Mouse (Mus musculus) heart, embryonic 11.5 days (tissue): Measurements from ENCODE around the gene Bri3. TPM values are rescaled to one million over a fixed set of nuclear protein-coding genes. Genes with fewer than 3 reads are reported as not detected.

Source experiments
- ATAC-seq: fragments of 200-750 bp; cut with Nextera tagmentation; replicated peaks from 2 replicates; pipeline ENCODE4 v1.8.0; 2017; ENCODE audit warnings: moderate library complexity; ENCODE audit not compliant: insufficient number of reproducible peaks, low FRiP score, low TSS enrichment
- H3K27ac ChIP-seq: fragments of 300-500 bp; sonication (generic); 2 replicates; pipeline ENCODE4 v1.5.1; 2014; ENCODE audit warnings: mild to moderate bottlenecking, low read depth, low read length
- H3K27me3 ChIP-seq: fragments of 300-500 bp; sonication (generic); 2 replicates; pipeline ENCODE4 v1.6.1; 2014; ENCODE audit warnings: mild to moderate bottlenecking, low read length, mixed read lengths; ENCODE audit not compliant: control insufficient read depth, insufficient read depth
- H3K36me3 ChIP-seq: fragments of 300-500 bp; sonication (generic); 2 replicates; pipeline ENCODE4 v1.6.1; 2014; ENCODE audit warnings: mild to moderate bottlenecking, low read length, moderate library complexity, mixed read lengths; ENCODE audit not compliant: control insufficient read depth, insufficient read depth
- H3K4me1 ChIP-seq: fragments of 300-500 bp; sonication (generic); 2 replicates; pipeline ENCODE4 v1.6.1; 2014; ENCODE audit warnings: low read length; ENCODE audit not compliant: control insufficient read depth, insufficient read depth
- H3K4me2 ChIP-seq: fragments of 300-500 bp; sonication (generic); 2 replicates; pipeline ENCODE4 v1.6.1; 2014; ENCODE audit warnings: mild to moderate bottlenecking, moderate library complexity
- H3K4me3 ChIP-seq: fragments of 300-500 bp; sonication (generic); 2 replicates; pipeline ENCODE4 v1.5.1; 2014; ENCODE audit warnings: low read depth, low read length
- H3K9ac ChIP-seq: fragments of 300-500 bp; sonication (generic); 2 replicates; pipeline ENCODE4 v1.6.1; 2014; ENCODE audit warnings: mild to moderate bottlenecking, low read depth, low read length, moderate library complexity
- H3K9me3 ChIP-seq: fragments of 300-500 bp; sonication (generic); replicated peaks from 2 replicates; pipeline ENCODE4 v1.6.1; 2016; ENCODE audit warnings: low read length; ENCODE audit not compliant: control insufficient read depth
- WGBS: fragments of 180-500 bp; shearing (Covaris S2); extraction: QIAGEN DNeasy Blood & Tissue Kit; methylation state at CpG from one replicate; pipeline ENCODE4 v1.1.7; 2014; ENCODE audit not compliant: insufficient replicate concordance; 5-methylcytosine and 5-hydroxymethylcytosine counted together
- polyA plus RNA-seq: library from polyadenylated mRNA; unstranded; fragments of >200 nt; fragmentation: Nextera tagmentation; extraction: Ambion mirVana; gene quantifications from 2 replicates; pipeline ENCODE4 v1.2.1, GENCODE M21; 2014

The Bri3 gene
- polyA plus RNA-seq, 1 experiment from 2014 or later: 110 TPM

DNA sequence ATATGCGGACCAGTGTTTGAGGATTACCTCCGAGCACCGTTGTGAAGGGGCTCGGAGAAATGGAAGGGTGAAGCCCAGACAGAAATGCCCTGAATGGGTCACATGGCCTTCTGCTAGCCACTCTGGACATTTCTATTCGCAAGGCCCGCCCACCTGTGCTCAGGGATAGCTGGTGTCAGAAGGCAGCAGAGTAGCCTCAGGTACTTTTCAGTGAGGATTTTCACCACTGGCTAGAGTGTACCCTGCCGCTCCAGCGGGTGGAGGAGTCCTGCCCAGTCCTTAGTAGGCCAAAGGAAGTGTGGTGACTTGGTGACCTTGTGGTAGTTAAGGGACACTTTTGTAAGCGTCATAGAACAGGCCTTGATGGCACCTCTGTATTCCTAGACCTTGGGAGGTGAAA is 17.1 kb downstream of the Bri3 start:
- 72% methylated on average over 9 of the region's 9 CpGs for WGBS
- H3K27ac ChIP-seq: no peak overlapping the region
- no peaks in the 10 kb centered on the region for H3K27me3 ChIP-seq
- H3K36me3 ChIP-seq: peaks cover 6% of the 10 kb centered on the region; the same call in 1 of the 2 replicates
- H3K9ac ChIP-seq: no peak overlapping the region
- H3K4me1 ChIP-seq: peaks cover 53% of the 10 kb centered on the region
- no peak for ATAC-seq
- H3K9me3 ChIP-seq: no peaks in the 10 kb centered on the region
- H3K4me3 ChIP-seq: no peak overlapping the region
- no peak overlapping the region for H3K4me2 ChIP-seq

DNA sequence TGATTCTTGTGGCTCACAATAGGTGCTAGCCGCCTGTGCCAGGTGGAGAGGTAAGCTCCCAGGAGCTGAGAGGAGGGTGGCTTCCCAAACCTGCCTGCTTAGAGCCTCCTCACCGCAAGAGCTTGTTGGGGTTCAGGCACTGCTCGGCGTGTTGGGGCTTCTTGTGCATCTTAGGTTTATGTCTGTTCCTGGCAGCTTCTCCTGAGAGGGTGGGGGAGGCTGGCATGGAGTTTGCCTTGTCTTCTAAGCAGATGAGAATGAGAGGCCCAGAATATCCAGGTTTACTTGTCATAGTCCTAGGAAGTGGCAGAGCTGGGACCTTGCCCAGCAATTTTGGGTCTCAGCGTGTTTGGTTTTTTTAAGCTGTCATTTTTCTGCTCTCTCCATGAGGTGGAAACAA is 17.6 kb downstream of the Bri3 start:
- no peak for ATAC-seq
- H3K27me3 ChIP-seq: no peaks in the 10 kb centered on the region
- H3K4me3 ChIP-seq: no peak overlapping the region
- 0 out of 2 replicates have a peak overlapping the region, but pooled peaks have one; percentile 3 for H3K9ac ChIP-seq
- H3K9me3 ChIP-seq: no peaks in the 10 kb centered on the region
- WGBS: 84% methylated on average over 5 of the region's 5 CpGs
- H3K36me3 ChIP-seq: peaks cover 6% of the 10 kb centered on the region; the same call in 1 of the 2 replicates
- H3K4me1 ChIP-seq: peaks cover 49% of the 10 kb centered on the region
- no peak overlapping the region for H3K27ac ChIP-seq
- no peak overlapping the region for H3K4me2 ChIP-seq

DNA sequence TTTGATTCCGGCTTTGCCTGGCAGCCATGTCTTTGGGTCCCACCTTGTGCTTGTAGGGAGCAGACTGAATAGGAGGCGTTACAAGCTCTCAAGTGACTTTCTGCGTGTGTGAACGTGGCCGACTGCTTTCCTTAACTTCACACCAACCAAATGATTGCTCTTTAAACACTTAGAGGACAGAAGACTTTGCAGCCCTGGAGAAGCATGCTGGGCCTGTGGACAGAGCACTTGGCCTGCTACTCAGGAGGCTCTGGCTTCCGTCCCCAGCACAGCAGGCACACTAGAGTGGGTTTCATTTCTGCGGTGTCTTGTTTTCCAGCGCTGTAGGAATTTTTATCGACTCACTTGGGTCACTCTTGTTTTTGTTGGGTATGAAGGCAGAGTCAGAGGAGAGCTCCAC is 18.8 kb downstream of the Bri3 start:
- H3K9ac ChIP-seq: 0 out of 2 replicates have a peak overlapping the region, but pooled peaks have one; percentile 6
- 48% methylated on average over 9 of the region's 9 CpGs for WGBS
- peaks cover 49% of the 10 kb centered on the region for H3K4me1 ChIP-seq
- ATAC-seq: no peak
- H3K4me2 ChIP-seq: peak overlapping the region; percentile 18; the same call in 1 of the 2 replicates
- H3K27ac ChIP-seq: peak overlapping the region; percentile 17; the same call in 1 of the 2 replicates
- H3K27me3 ChIP-seq: no peaks in the 10 kb centered on the region
- no peaks in the 10 kb centered on the region for H3K9me3 ChIP-seq
- H3K36me3 ChIP-seq: peaks cover 6% of the 10 kb centered on the region; the same call in 1 of the 2 replicates
- no peak overlapping the region for H3K4me3 ChIP-seq

DNA sequence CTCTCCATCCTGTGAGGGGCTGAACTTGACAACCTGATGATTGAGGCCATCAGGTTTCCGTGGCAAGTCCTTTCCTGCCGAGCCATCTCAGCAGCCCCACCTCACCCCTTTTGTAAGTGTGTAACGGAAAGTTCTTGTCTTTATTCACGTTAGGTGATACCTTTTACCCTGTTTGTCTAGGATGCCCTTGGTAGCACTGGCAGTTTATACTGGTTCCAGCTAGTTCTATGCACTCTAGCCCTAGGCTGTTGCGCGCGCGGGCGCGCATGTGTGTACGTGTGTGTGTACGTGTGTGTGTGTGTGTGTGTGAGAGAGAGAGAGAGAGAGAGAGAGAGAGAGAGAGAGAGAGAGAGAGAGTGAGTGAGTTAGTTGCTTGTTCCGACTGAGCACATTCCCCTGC is 19.3 kb downstream of the Bri3 start:
- Histone ChIP-seq H3K9ac (0 out of 2 replicates have a peak overlapping the region, but pooled peaks have one; percentile 6), H3K4me1 (peaks cover 48% of the 10 kb centered on the region), H3K27me3 (no peaks in the 10 kb centered on the region), H3K9me3 (no peaks in the 10 kb centered on the region), H3K4me3 (no peak overlapping the region), H3K36me3 (peaks cover 6% of the 10 kb centered on the region; the same call in 1 of the 2 replicates), H3K4me2 (peak overlapping the region; percentile 18; the same call in 1 of the 2 replicates), H3K27ac (peak overlapping the region; percentile 17; the same call in 1 of the 2 replicates)
- no peak for ATAC-seq
- 70% methylated on average over 13 of the region's 13 CpGs for WGBS

DNA sequence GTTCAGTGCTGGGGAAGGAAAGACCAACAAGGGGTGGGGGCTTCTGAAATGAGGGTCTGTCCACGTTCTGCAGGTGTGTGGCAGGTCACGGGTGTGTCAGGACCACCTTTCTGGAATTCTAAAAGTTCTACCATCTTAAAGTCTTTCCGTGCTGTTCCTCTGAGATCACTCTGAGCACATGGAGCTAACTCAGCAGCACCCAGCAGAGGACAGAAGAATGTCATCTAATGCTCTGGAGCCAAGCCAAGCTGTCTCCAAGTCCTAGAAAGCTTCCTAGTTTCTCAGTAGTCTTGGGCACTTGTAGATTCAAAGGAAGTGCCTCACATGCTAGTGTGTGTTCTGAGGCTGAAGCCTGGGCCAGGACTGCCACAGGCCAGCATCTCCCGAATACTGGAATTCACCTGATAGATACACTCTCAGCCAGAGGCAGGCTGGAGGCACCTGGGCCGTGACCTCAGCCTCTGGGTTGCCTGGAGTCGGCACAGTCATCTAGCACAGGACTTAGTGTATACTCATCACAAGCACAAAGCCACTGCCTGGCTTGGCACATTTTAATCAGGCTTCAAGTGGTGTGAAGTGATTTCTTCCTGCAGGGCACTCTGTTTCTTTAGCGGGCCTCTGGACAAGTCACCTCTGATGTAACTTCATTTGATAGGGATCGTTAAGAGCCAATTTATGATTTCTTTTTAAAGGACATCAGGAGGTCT is 23.5 kb downstream of the Bri3 start:
- Histone ChIP-seq H3K4me2 (no peak overlapping the region), H3K27ac (peak overlapping the region; percentile 62), H3K27me3 (no peaks in the 10 kb centered on the region), H3K4me3 (no peak overlapping the region), H3K36me3 (peaks cover 6% of the 10 kb centered on the region; the same call in 1 of the 2 replicates), H3K9ac (no peak overlapping the region), H3K4me1 (peaks cover 34% of the 10 kb centered on the region), H3K9me3 (no peaks in the 10 kb centered on the region)
- 63% methylated on average over 8 of the region's 8 CpGs for WGBS
- ATAC-seq: no peak

DNA sequence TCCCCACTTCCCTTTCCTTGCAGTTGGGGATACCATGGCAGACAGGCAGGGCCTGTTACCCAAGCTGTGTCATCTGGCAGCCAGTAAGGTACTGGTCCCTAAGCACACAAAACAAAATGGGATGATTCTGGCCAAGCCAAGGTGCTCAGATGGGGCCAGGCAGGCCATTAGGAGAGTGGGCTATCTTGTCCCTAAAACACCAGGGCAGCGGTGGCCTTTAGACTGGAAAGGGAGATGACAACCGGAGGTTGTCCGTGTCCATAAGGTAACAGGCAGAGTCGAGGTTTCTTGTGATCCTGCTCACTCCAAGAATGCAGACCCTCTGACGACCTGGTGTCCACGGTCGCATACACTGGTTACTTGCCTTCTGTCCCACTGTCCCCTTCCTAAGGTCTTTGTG is 25.7 kb downstream of the Bri3 start:
- WGBS: 88% methylated on average over 7 of the region's 7 CpGs
- Histone ChIP-seq H3K4me3 (no peak overlapping the region), H3K36me3 (peaks cover 2% of the 10 kb centered on the region; the same call in 1 of the 2 replicates), H3K9ac (no peak overlapping the region), H3K4me2 (no peak overlapping the region), H3K9me3 (no peaks in the 10 kb centered on the region), H3K27ac (no peak overlapping the region), H3K4me1 (peaks cover 28% of the 10 kb centered on the region), H3K27me3 (no peaks in the 10 kb centered on the region)
- ATAC-seq: no peak; the same call in 1 of the 2 replicates

DNA sequence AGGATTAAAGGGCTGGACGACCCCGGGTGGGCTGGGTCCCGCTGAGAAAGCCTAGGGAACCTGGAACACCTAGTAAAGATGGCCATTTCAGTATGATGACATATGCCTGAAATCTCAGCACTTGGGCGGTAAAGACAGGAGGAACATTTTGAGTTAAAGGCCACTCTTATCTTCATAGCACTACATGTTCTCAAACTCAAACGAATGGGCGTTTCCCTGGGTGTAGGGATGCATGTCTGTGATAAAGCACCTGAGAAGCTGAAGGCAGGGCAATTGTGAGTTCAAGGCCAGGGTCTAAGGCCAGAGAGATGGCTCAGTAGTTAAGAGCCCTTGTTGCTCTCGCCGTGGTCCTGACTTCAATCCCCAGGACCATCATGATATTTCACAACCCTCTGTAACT is 26.2 kb downstream of the Bri3 start:
- H3K4me3 ChIP-seq: no peak overlapping the region
- no peak overlapping the region for H3K9ac ChIP-seq
- no peak overlapping the region for H3K4me2 ChIP-seq
- no peak overlapping the region for H3K27ac ChIP-seq
- H3K27me3 ChIP-seq: no peaks in the 10 kb centered on the region
- ATAC-seq: no peak
- H3K4me1 ChIP-seq: peaks cover 31% of the 10 kb centered on the region
- H3K36me3 ChIP-seq: no peaks in the 10 kb centered on the region; the same call in 1 of the 2 replicates
- H3K9me3 ChIP-seq: no peaks in the 10 kb centered on the region
- 89% methylated on average over 8 of the region's 8 CpGs for WGBS

DNA sequence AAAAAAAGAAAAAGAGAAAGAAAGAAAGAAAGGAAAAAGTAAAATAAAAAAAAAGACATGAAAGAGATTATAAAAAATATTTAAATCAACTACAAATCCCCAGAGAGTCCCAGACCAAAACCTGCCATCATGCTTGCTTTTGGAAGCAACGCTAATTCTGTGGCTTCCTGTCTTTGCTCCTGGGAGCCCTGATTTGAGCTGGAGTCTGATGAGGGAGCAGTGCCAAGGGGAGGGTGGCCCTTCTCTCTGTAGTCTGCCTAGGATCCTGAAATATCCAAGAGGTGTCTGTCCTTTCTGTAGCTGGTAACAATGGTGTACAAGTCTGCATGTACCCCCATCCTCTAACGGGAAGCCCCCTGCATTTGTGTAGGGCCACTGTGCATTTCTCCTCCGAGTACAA is 26.9 kb downstream of the Bri3 start:
- Histone ChIP-seq H3K9ac (no peak overlapping the region), H3K36me3 (no peaks in the 10 kb centered on the region; the same call in 1 of the 2 replicates), H3K27me3 (no peaks in the 10 kb centered on the region), H3K27ac (no peak overlapping the region), H3K4me1 (peaks cover 31% of the 10 kb centered on the region), H3K4me2 (no peak overlapping the region), H3K4me3 (no peak overlapping the region), H3K9me3 (no peaks in the 10 kb centered on the region)
- 51% methylated on average over 3 of the region's 3 CpGs for WGBS
- no peak for ATAC-seq
